Mouse (Mus musculus): Measurements from ENCODE around the gene Ftsj3. TPM values are rescaled to one million over a fixed set of nuclear protein-coding genes. Genes with fewer than 3 reads are reported as not detected.
A peak's percentile ranks its signal among the peaks of the same experiment; 100 is the strongest.

Ftsj3 gene
- total and polyA plus RNA-seq, 3 experiments: 21.6 to 109 (median 49.0) TPM

DNA sequence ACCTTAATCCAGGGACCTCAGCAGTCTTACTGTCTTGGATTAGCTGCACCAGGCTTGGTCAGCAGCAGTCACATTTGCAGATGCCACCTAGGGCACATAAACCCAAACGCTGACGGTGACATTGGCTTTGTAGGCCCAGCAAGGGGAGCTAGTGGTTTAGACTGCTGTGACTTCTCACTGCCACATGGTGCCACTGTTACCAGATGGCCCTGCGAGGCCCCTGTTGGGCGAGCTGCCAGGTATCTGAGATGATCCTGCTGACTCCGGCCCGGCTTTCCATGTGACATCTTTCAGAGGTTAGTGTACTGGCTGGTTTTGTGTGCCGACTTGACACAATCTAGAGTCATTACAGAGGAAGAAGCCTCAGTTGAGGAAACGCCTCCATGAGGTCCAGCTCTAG, 33.5 kb upstream of the Ftsj3 start:
- Histone ChIP-seq H3K9me3 (replicated peaks) (no peaks in the 10 kb centered on the region), H3K27me3 (ENCODE audit: insufficient read depth, low read length) (peaks cover 49% of the 10 kb centered on the region), H3K4me3 (ENCODE audit: low read depth, low read length) (no peak overlapping the region), H3K4me1 (ENCODE audit: insufficient read depth, low read depth, low read length) (peaks cover 6% of the 10 kb centered on the region), H3K36me3 (replicated peaks) (no peaks in the 10 kb centered on the region)
- ATAC-seq (ENCODE audit: extremely low read depth, insufficient number of reproducible peaks, low FRiP score, poor library complexity, severe bottlenecking): no peak
- TF ChIP-seq TAL1 (conservative IDR thresholded peaks at IDR 0.05; ENCODE audit: low read depth, low read length): no peak
- TF ChIP-seq GATA1 (IDR thresholded peaks at IDR 0.05; ENCODE audit: borderline replicate concordance, low read length): no peak
- no peak for DNase-seq (ENCODE audit: low spot score)

- DNase-seq (ENCODE audit: low spot score): no peak
- peaks cover 68% of the 10 kb centered on the region for H3K27me3 ChIP-seq (ENCODE audit: insufficient read depth, low read length)
- peaks cover 6% of the 10 kb centered on the region for H3K4me1 ChIP-seq (ENCODE audit: insufficient read depth, low read depth, low read length)
- H3K36me3 ChIP-seq (replicated peaks): no peaks in the 10 kb centered on the region
- no peak for ATAC-seq (ENCODE audit: extremely low read depth, insufficient number of reproducible peaks, low FRiP score, poor library complexity, severe bottlenecking)
- H3K4me3 ChIP-seq (ENCODE audit: low read depth, low read length): no peak overlapping the region
- TF ChIP-seq GATA2 (IDR thresholded peaks at IDR 0.05; ENCODE audit: borderline replicate concordance, low read depth, low read length) (no peak), GATA1 (IDR thresholded peaks at IDR 0.05; ENCODE audit: borderline replicate concordance, low read length) (no peak), TAL1 (conservative IDR thresholded peaks at IDR 0.05; ENCODE audit: low read depth, low read length) (no peak), CTCF (IDR thresholded peaks at IDR 0.05; ENCODE audit: low read depth, low read length) (no peak), POLR2AphosphoS5 (IDR thresholded peaks at IDR 0.05; ENCODE audit: insufficient replicate concordance, low read depth, low read length) (no peak)
- no peaks in the 10 kb centered on the region for H3K9me3 ChIP-seq (replicated peaks)
These were observed 31.1 kb upstream of the Ftsj3 start for GRCm38 (mm10) chr11:106286987-106287386.

DNA sequence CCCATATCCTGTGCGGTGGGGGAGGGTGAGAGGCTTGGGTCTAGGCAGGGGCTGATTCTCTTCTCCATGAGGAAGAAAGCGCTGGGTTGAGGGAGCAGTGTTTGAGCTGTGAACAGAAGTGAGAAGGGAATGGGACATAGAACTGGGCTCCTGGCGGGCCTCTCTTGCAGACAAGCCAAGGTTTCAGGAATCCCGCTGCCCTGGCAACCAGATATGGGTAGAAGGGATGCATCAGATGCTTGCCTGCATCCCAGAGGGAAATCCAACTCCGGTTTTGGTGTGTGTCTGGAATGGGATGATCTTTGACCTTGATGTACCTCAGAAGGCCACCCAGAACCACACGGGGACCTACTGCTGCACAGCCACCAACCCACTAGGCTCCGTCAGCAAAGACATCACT, 30.3 kb upstream of the Ftsj3 start:
- no peak overlapping the region for H3K4me3 ChIP-seq (ENCODE audit: low read depth, low read length)
- no peak for ATAC-seq (ENCODE audit: extremely low read depth, insufficient number of reproducible peaks, low FRiP score, poor library complexity, severe bottlenecking)
- H3K4me1 ChIP-seq (ENCODE audit: insufficient read depth, low read depth, low read length): peaks cover 6% of the 10 kb centered on the region
- DNase-seq (ENCODE audit: low spot score): no peak
- no peaks in the 10 kb centered on the region for H3K36me3 ChIP-seq (replicated peaks)
- TF ChIP-seq POLR2AphosphoS5 (IDR thresholded peaks at IDR 0.05; ENCODE audit: insufficient replicate concordance, low read depth, low read length) (no peak), GATA1 (IDR thresholded peaks at IDR 0.05; ENCODE audit: borderline replicate concordance, low read length) (no peak), GATA2 (IDR thresholded peaks at IDR 0.05; ENCODE audit: borderline replicate concordance, low read depth, low read length) (no peak), CTCF (IDR thresholded peaks at IDR 0.05; ENCODE audit: low read depth, low read length) (no peak)
- H3K9me3 ChIP-seq (replicated peaks): no peaks in the 10 kb centered on the region
- peaks cover 66% of the 10 kb centered on the region for H3K27me3 ChIP-seq (ENCODE audit: insufficient read depth, low read length)

- no peaks in the 10 kb centered on the region for H3K36me3 ChIP-seq (replicated peaks)
- H3K4me3 ChIP-seq (ENCODE audit: low read depth, low read length): no peak overlapping the region
- ATAC-seq (ENCODE audit: extremely low read depth, insufficient number of reproducible peaks, low FRiP score, poor library complexity, severe bottlenecking) (no peak), DNase-seq (ENCODE audit: low spot score) (no peak)
- H3K4me1 ChIP-seq (ENCODE audit: insufficient read depth, low read depth, low read length): no peaks in the 10 kb centered on the region
- TF ChIP-seq POLR2AphosphoS5 (IDR thresholded peaks at IDR 0.05; ENCODE audit: insufficient replicate concordance, low read depth, low read length) (no peak), TAL1 (conservative IDR thresholded peaks at IDR 0.05; ENCODE audit: low read depth, low read length) (no peak), GATA2 (IDR thresholded peaks at IDR 0.05; ENCODE audit: borderline replicate concordance, low read depth, low read length) (no peak), GATA1 (IDR thresholded peaks at IDR 0.05; ENCODE audit: borderline replicate concordance, low read length) (no peak), CTCF (IDR thresholded peaks at IDR 0.05; ENCODE audit: low read depth, low read length) (no peak)
- H3K27me3 ChIP-seq (ENCODE audit: insufficient read depth, low read length): peaks cover 63% of the 10 kb centered on the region
- H3K9me3 ChIP-seq (replicated peaks): no peaks in the 10 kb centered on the region
These were observed 28.2 kb upstream of the Ftsj3 start for GRCm38 (mm10) chr11:106284126-106284525.

DNA sequence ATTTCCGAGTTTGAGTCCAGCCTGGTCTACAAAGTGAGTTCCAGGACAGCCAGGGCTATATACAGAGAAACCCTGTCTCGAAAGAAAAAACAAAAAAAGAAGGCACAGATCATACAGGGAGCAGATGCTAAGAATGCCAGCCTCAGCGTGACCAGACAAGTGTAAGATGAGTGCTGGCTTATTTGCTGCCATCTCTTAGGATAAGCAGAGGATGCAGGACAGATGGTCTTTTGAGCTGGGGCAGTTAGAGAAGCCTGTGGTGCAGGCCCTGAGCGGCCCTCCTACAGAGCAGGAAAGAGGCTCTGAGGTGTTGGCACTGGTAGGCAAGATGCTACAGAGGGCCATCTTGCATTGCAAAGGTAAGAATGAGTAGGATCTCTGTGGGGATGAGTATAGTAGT, 27.5 kb upstream of the Ftsj3 start:
- Histone ChIP-seq H3K9me3 (replicated peaks) (no peaks in the 10 kb centered on the region), H3K27me3 (ENCODE audit: insufficient read depth, low read length) (peaks cover 66% of the 10 kb centered on the region), H3K4me3 (ENCODE audit: low read depth, low read length) (no peak overlapping the region), H3K4me1 (ENCODE audit: insufficient read depth, low read depth, low read length) (no peaks in the 10 kb centered on the region), H3K36me3 (replicated peaks) (no peaks in the 10 kb centered on the region)
- no peak for ATAC-seq (ENCODE audit: extremely low read depth, insufficient number of reproducible peaks, low FRiP score, poor library complexity, severe bottlenecking)
- DNase-seq (ENCODE audit: low spot score): no peak
- no peak for TF ChIP-seq POLR2AphosphoS5 (IDR thresholded peaks at IDR 0.05; ENCODE audit: insufficient replicate concordance, low read depth, low read length)

DNA sequence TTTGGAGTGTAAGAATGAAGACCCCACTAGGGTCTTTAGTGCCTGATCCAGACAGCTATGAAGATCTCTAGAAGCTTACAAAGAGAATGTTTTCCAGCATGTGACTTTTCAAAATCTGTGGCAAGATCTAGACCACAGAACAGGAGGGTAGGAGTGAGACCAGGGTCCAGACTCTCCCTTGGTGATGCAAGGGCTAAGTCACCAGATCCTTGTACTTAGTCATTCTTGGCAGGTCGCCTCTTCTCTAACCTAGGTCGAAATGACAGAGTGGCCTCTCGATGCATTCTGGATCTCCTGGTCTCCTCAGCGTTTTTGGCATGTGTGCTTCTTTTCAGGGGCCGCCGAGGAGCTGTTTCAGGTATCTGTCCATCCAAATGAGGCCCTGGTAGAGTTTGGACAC, 26.6 kb upstream of the Ftsj3 start:
- no peaks in the 10 kb centered on the region for H3K9me3 ChIP-seq (replicated peaks)
- ATAC-seq (ENCODE audit: extremely low read depth, insufficient number of reproducible peaks, low FRiP score, poor library complexity, severe bottlenecking) (no peak), DNase-seq (ENCODE audit: low spot score) (no peak)
- H3K27me3 ChIP-seq (ENCODE audit: insufficient read depth, low read length): peaks cover 66% of the 10 kb centered on the region
- no peak for TF ChIP-seq GATA1 (IDR thresholded peaks at IDR 0.05; ENCODE audit: borderline replicate concordance, low read length)
- TF ChIP-seq TAL1 (conservative IDR thresholded peaks at IDR 0.05; ENCODE audit: low read depth, low read length): no peak
- no peak for TF ChIP-seq GATA2 (IDR thresholded peaks at IDR 0.05; ENCODE audit: borderline replicate concordance, low read depth, low read length)
- TF ChIP-seq POLR2AphosphoS5 (IDR thresholded peaks at IDR 0.05; ENCODE audit: insufficient replicate concordance, low read depth, low read length): no peak
- TF ChIP-seq CTCF (IDR thresholded peaks at IDR 0.05; ENCODE audit: low read depth, low read length): no peak
- H3K4me1 ChIP-seq (ENCODE audit: insufficient read depth, low read depth, low read length): no peaks in the 10 kb centered on the region
- no peaks in the 10 kb centered on the region for H3K36me3 ChIP-seq (replicated peaks)
- no peak overlapping the region for H3K4me3 ChIP-seq (ENCODE audit: low read depth, low read length)

DNA sequence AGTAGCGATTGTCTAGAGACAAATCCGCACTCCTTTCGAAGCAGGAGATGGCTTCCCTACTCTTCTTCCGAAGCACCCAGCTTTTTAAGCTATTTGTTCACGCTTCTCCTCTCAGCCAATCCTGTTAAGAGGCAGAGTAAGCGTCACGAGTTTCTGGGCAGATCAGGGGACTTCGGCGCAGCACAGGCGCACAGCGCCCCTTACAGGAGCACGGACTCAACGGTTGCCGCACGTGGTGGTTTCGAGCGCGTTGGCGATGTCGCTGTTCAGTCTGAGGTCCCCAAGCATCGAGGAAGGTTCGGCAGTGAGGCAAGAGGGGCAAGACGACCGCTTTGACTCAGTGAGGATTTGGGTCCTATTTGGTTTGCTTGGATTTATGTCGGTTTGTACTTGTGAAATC, 20.6 kb upstream of the Ftsj3 start, which contains the start of gene Tcam1:
Gene Tcam1, plus strand, starts transcription at position 219 of the 400 bp plus-strand sequence.
- peaks cover 35% of the 10 kb centered on the region for H3K4me1 ChIP-seq (ENCODE audit: insufficient read depth, low read depth, low read length)
- peak; percentile 57; the same call in 1 of the 2 replicates for ATAC-seq (ENCODE audit: extremely low read depth, insufficient number of reproducible peaks, low FRiP score, poor library complexity, severe bottlenecking)
- no peak for TF ChIP-seq TAL1 (conservative IDR thresholded peaks at IDR 0.05; ENCODE audit: low read depth, low read length)
- H3K27me3 ChIP-seq (ENCODE audit: insufficient read depth, low read length): peaks cover 24% of the 10 kb centered on the region
- no peaks in the 10 kb centered on the region for H3K9me3 ChIP-seq (replicated peaks)
- peak within 1 kb of the TSS; percentile 59; the same call in 1 of the 2 replicates for H3K4me3 ChIP-seq (ENCODE audit: low read depth, low read length)
- peak; percentile 64 for DNase-seq (ENCODE audit: low spot score)
- H3K36me3 ChIP-seq (replicated peaks): peaks cover 1% of the 10 kb centered on the region
